Mouse (Mus musculus): ENCODE measurements around the gene Kcnq5.
"Not testable (repeated sequence)": the region's sequence is repeated elsewhere in the genome, so short reads cannot be mapped to it uniquely, and the experiment has no call there.

Gene Kcnq5

DNA sequence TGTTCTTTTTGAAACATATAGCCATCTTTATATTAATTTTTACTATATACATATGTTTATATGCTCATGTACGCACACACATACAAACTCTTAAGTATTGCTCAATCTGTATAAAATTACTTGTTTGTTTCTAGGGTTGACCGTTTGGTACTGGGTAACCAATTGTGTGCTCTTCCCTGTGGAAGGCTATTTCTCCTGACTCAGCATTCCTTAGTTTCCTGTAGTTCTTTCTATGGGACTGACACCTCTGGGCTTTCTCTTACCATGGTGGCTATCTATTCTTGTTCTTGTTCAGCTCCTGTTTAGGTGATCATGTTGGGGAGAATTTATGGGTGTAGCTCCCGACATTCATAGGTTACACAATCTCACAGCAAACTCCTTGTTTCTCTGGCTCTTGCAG is 473.1 kb downstream of the Kcnq5 start:
- DNase-seq (ENCODE audit: low read depth, low spot score): no peak

DNA sequence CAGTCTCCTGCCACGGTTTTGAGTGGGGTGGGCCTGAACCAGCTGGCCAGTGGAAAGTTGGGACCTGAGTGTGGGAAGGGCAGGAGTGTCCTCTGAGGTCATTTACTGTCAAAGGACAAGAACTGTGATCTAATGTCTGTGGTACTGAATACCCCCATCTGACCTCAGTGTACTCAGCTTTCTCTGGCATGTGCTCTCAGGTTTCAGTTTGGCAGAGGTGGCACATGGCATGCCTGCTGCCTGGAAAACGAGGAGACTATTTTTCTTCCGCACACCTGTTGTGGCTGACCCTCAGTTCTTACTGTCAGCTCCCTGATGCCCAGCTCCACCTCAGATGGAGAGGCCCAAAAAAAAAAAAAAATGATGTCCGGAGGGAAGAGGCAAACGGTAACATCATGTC is 475.5 kb downstream of the Kcnq5 start:
- DNase-seq (ENCODE audit: low read depth, low spot score): no peak

DNA sequence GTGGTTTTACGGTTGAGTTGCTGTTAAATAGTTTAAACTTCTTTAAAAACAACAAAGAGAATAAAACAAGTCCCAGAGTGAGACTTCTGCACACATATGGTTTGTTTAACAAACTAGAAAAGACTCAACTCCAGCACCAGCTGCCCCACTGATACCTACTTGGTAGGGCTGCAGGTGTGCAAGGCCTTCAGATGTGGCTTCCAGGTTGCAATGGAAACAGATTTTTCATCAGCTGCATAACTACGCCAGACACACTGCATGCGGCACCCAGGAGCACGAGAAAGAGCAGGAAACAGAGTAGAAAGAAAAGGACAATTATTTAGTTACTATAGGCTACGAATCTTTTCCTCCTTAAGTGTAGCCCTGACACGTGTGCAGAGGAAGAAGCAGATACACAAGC is 492.4 kb downstream of the Kcnq5 start:
- no peak for DNase-seq (ENCODE audit: low read depth, low spot score)

DNA sequence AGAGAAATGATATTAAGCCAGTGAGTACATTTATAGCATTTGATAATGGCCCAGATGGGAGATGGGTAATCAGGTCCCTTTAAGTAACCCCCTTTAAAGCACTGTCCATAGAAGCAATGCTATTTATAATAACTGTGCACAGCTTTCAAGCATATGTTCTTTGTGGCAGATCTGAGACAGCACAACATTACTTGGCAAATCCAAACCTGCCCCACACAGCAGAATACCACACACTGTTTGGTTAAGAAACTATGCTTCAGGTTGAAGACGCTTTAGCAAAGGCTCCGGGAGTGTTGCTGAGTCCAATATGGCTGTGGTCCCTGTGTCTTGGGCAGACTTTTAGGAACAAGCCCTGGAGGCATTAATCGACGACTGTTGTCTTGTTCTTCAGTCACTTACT is 495.3 kb downstream of the Kcnq5 start:
- DNase-seq (ENCODE audit: low read depth, low spot score): no peak

DNA sequence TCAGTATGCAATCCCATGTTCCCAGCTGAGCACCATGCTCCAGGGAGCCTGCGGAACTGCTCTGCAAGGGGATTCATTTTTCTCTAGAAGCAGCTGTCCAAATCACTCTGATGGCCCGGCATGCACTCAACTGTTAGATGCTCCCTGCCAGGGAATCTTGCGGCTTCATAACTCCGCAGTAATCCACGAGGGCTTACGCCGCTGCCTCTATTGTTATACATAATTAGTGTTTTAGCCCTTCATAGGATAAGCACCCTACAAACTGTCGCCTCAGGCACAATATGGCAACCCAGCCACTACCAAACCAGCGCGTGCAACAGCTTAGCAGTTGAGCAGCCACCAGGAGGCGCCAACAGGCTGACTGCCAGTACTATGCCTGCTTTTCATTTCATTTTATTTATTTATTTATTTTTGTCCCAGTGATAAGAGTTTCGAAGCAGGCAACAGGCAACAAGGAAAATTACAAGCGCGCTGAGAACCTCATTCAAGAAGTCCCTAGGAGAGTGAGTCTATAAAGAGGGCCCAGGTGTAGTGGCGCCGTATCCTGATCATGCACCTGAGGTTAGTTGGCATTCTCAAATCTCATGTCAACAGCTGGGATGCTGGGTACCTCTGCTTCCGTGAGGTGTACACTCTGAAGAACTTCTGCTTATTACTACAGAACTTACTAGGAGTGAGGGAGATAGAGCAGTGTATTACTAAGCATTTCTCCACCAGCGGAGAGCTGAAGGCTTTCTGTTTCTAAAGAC is 500.6 kb downstream of the Kcnq5 start:
- peak; percentile 18 for DNase-seq (ENCODE audit: low read depth, low spot score)

DNA sequence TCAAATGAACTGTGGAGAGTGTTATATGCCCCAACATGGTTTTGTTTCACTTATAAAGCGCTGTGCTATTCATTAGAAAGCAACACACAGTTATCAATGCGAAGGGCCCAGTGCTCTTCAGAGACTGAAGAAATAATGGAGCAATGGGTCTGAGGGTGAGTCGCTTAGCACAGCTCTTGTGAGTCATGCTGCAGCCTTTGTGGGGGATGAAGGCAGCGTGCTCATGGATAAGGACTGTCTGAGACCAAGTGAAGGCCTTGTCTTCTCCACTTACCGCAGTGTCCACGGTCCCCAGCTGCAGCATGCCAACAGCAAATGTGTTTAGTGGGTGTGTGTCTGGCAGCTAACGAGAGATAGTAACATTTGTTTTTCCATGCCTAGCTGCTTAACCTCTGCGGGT is 503.2 kb downstream of the Kcnq5 start:
- DNase-seq (ENCODE audit: low read depth, low spot score): no peak

DNA sequence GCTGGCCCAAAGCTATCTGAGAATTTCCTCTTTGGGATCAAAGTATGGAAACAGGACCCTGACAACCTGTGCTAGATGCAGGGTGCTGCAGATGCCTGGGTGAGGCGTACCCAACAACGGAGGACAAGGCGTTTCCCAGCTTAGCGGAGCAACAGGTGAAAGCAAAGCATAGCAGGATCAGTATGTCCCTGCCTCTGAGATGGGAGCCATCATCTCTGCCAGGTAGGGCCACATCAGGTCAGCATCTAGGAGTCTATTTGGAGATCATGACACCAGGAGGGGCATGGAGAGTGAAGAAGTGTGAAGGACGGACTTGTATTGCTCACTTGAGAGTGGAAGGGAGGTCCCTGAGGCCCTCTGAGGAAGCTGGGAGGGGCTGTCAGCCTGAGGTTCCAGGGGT is 505.8 kb downstream of the Kcnq5 start:
- DNase-seq (ENCODE audit: low read depth, low spot score): no peak

- no peak for DNase-seq (ENCODE audit: low read depth, low spot score)
Measured at GRCm38 (mm10) chr1:21448227-21448626, 513.5 kb downstream of the Kcnq5 start.

DNA sequence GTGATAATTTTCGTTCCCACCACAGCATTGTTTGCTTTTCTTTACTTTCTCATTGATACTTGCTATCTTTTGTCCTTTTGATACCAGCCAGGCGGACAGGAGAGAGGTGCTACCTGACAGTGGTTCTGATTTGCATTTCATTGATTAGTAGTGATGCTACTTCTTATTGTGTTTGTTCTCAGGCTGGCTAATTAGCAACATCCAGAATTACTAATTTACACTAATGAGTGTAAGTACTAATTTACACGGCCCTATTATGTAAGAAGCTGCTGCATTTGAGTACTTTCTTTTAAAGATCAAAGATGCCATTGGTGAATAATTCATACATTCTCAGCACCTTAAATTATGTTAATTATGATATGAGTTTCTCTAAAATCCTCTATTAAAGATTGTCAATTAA is 525.0 kb downstream of the Kcnq5 start:
- DNase-seq (ENCODE audit: low read depth, low spot score): no peak

DNA sequence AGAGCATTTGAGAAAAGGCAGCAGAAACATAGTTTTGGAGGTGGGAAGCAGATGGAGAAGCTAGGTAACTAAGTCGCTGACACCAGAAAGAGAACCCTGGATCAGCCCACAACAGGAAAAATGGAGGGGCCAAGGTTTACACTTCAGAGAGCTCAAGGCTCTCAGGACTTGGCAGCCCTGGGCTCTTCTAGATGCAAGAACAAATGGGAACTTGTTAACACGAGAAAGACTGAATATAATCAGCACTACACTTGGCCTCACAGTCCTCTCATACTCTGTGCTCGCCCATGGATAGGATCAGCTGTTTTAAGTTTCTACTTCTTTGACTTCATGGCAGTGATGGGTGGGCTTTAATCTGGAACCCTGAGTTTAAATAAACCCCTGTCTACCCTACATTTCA is 526.9 kb downstream of the Kcnq5 start:
- DNase-seq (ENCODE audit: low read depth, low spot score): no peak

- DNase-seq (ENCODE audit: low read depth, low spot score): no peak
Measured at GRCm38 (mm10) chr1:21431666-21432065, 530.1 kb downstream of the Kcnq5 start.

GRCm38 (mm10) chr1:21428079-21428478 is 533.7 kb downstream of the Kcnq5 start:
- DNase-seq (ENCODE audit: low read depth, low spot score): no peak

DNA sequence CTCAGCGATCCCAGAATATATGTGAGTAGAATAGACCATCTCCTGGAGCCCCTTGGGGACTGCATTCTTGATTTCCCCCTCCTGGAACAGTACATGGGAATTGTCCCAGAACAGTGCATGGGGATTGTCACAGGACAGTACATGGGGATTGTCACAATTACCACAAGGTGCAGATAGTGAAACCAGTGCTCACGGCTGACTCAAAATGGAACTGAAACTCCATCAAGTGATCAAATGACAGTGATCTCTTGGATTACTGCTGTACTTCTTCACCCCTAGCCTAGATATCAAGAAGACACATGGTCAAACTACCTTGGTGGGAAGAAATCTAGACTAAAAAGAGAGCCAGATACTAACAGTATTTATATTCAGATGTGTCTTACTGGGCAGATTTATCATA is 536.1 kb downstream of the Kcnq5 start:
- DNase-seq (ENCODE audit: low read depth, low spot score): no peak

- DNase-seq (ENCODE audit: low read depth, low spot score): no peak
Measured at GRCm38 (mm10) chr1:21419370-21419769, 542.4 kb downstream of the Kcnq5 start.

DNA sequence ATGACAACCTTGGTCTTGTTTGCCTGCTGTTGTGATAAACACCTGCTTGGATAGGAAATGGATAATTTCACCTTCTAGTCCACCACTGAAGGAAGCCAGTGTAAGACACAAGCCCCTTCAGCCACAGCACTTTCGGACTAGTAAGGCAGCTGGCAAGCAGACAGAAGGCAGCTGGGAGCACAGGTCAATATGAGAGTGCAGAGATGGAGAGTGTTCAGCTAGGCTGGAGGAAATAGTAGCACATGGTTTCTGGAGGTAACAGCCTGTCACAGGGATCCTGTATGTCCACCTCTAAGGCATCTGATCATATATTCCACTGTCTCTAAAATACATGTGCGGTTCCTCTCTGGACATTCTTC is 549.6 kb downstream of the Kcnq5 start:
- DNase-seq (ENCODE audit: low read depth, low spot score): no peak

- no peak for DNase-seq (ENCODE audit: low read depth, low spot score)
Measured at GRCm38 (mm10) chr1:21411331-21412196, 550.2 kb downstream of the Kcnq5 start.

DNA sequence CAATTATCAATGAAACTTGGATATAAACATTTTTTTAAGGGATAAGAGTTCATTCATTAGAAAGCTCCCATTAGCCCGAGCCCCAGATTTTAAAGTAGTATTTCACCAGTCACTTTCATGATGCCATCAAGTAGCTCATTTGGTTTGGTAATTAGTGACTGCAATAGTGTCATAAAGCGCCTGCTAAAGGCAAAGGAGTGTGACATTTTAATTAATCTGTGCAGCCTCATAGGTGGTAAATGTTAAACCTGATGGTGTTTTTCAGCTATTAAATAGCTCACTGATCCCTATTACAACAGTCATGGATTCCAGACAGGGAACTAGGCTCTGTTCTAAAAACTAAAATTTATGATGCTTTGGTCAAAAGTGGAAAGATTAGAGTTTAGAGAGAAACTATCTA is 554.5 kb downstream of the Kcnq5 start:
- no peak for DNase-seq (ENCODE audit: low read depth, low spot score)

- DNase-seq (ENCODE audit: low read depth, low spot score): no peak
Measured at GRCm38 (mm10) chr1:21402804-21403203, 558.9 kb downstream of the Kcnq5 start.

GRCm38 (mm10) chr1:21391138-21391671 is 570.5 kb downstream of the Kcnq5 start:
- no peak for DNase-seq (ENCODE audit: low read depth, low spot score)

DNA sequence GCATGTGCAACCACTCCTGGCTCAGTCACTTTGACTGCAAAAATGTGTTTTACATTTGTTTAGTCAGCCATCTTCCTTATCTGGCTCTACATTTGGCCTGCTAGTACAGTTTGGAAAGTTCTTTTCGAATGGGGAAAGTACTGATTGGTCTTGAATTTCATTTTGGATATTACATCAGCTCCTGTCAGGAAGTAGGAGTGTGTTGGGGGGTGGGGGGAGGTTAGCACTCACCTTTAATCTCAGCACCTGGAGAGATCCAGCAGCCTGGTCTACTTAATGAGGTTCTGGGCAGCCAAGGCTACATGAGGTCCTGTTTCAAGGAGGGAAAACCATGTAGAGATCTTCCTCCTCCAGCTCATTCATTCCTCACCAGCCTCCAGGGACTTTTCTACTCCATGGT is 578.5 kb downstream of the Kcnq5 start, which contains the start of gene Khdc1b:
Gene Khdc1b (plus strand): TSS at position 301 of the 400 bp plus-strand sequence.
- no peak for DNase-seq (ENCODE audit: low read depth, low spot score)

- not testable (repeated sequence) for DNase-seq (ENCODE audit: low read depth, low spot score)
Measured at GRCm38 (mm10) chr1:21368031-21368430, 593.7 kb downstream of the Kcnq5 start, which contains the start of gene Khdc1c. Gene Khdc1c, plus strand, starts transcription at chr1:21368331.

DNA sequence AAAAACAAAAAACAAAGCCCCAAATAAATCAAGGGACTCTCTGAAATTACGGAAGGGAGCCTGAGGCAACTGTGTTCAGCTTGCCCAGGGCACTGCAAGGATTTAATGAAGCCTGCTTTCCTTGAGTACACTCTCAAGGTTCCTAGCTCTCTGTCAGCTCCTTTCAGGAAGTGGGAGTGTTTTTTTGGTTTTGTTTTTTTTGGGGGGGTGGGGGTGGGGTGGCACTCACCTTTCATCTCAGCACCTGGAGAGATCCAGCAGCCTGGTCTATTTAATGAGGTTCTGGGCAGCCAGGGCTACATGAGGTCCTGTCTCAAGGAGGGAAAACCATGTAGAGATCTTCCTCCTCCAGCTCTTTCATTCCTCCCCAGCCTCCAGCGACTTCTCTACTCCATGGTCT is 612.4 kb downstream of the Kcnq5 start, which contains the start of gene Khdc1a:
Gene Khdc1a (plus strand): TSS at position 301 of the 400 bp plus-strand sequence.
- no peak for DNase-seq (ENCODE audit: low read depth, low spot score)

All from WW6 (cell line).